Mouse (Mus musculus) erythroid progenitor cell, adult 5-6 weeks (primary cell): ENCODE measurements around the gene Htr1b. TPM values are rescaled to one million over a fixed set of nuclear protein-coding genes. Genes with fewer than 3 reads are reported as not detected.
A peak's percentile ranks its signal among the peaks of the same experiment; 100 is the strongest.

Experiments
- ATAC-seq: replicated peaks from 2 replicates; pipeline ENCODE4 v1.8.0; 2016; ENCODE audit warnings: moderate number of reproducible peaks, mild to moderate bottlenecking, moderate TSS enrichment, inconsistent platforms; ENCODE audit not compliant: poor library complexity, low FRiP score, severe bottlenecking
- total RNA-seq, 2 experiments: library from RNA; stranded (forward) in 1 of 2; stranded (reverse) in 1 of 2; fragments of 150-400 nt in 1 of 2; fragments of 186-747, 209-891 nt in 1 of 2; gene quantifications; 2 replicates each; pipeline versions ENCODE4 v1.2.3 to v1.2.4; 2015 to 2017; ENCODE audit warnings: low replicate concordance in 2 of 2

Gene Htr1b
- total RNA-seq (2015; ENCODE audit: low replicate concordance) (not detected in 2 replicates), total RNA-seq (2017; ENCODE audit: low replicate concordance) (not detected in 2 replicates)

GRCm38 (mm10) chr9:81633437-81633973 is at the start of gene Htr1b:
Htr1b (minus strand) TSS chr9:81633828.
- ATAC-seq: no peak

GRCm38 (mm10) chr9:81676716-81677115 is 43.1 kb upstream of the Htr1b start:
- no peak for ATAC-seq

- ATAC-seq: no peak
Observed at GRCm38 (mm10) chr9:81637486-81637885, 3.9 kb upstream of the Htr1b start.

- no peak for ATAC-seq
Observed at GRCm38 (mm10) chr9:81635109-81635508, 1.5 kb upstream of the Htr1b start.

- no peak for ATAC-seq
Observed at GRCm38 (mm10) chr9:81634163-81634562, 535 bp upstream of the Htr1b start.

GRCm38 (mm10) chr9:81632736-81633436 is 742 bp downstream of the Htr1b start:
- 0 out of 2 replicates have a peak, but pooled peaks have one; percentile 39 for ATAC-seq

- no peak for ATAC-seq
Observed at GRCm38 (mm10) chr9:81632191-81632735, 1.4 kb downstream of the Htr1b start.

GRCm38 (mm10) chr9:81631581-81632091 is 2.0 kb downstream of the Htr1b start:
- no peak for ATAC-seq

- no peak for ATAC-seq
Observed at GRCm38 (mm10) chr9:81626899-81627606, 6.6 kb downstream of the Htr1b start.

GRCm38 (mm10) chr9:81625898-81626297 is 7.7 kb downstream of the Htr1b start:
- no peak for ATAC-seq

- ATAC-seq: no peak
Observed at GRCm38 (mm10) chr9:81622873-81623272, 10.8 kb downstream of the Htr1b start.

- no peak for ATAC-seq
Observed at GRCm38 (mm10) chr9:81611022-81611421, 22.6 kb downstream of the Htr1b start.

Other genes with a start within 250 kb of the Htr1b start
- gene Mei4, start 229.8 kb upstream of the Htr1b start, total RNA-seq (2015; ENCODE audit: low replicate concordance): 0.36 TPM in 1 of 2 replicates, not detected in the other
- gene Mei4, start 229.8 kb upstream of the Htr1b start, total RNA-seq (2017; ENCODE audit: low replicate concordance): 0.76 TPM in 1 of 2 replicates, not detected in the other